Mouse (Mus musculus) kidney, adult 8-10 months (tissue): Measurements from ENCODE around the gene Gabrb1.
A peak's percentile ranks its signal among the peaks of the same experiment; 100 is the strongest.

Experiments used
- DNase-seq, 2 experiments: peaks; one replicate each; pipeline ENCODE4 v3.0.0; 2022

Gabrb1 gene

GRCm38 (mm10) chr5:71830342-71830741, 172.4 kb downstream of the Gabrb1 start:
- no peak for DNase-seq

GRCm38 (mm10) chr5:71842241-71842640, 184.3 kb downstream of the Gabrb1 start:
- DNase-seq: no peak

- DNase-seq: no peak
These were observed 240.3 kb downstream of the Gabrb1 start for GRCm38 (mm10) chr5:71898214-71898613.

- no peak for DNase-seq
These were observed 245.5 kb downstream of the Gabrb1 start for GRCm38 (mm10) chr5:71903399-71903798.

- no peak for DNase-seq
These were observed 256.1 kb downstream of the Gabrb1 start for GRCm38 (mm10) chr5:71914028-71914427.

GRCm38 (mm10) chr5:71915711-71916110, 257.8 kb downstream of the Gabrb1 start:
- DNase-seq: no peak

- DNase-seq: no peak
These were observed 259.3 kb downstream of the Gabrb1 start for GRCm38 (mm10) chr5:71917206-71917605.

- DNase-seq: no peak
These were observed 265.7 kb downstream of the Gabrb1 start for GRCm38 (mm10) chr5:71923636-71924035.

GRCm38 (mm10) chr5:71926336-71926735, 268.4 kb downstream of the Gabrb1 start:
- DNase-seq: no peak

GRCm38 (mm10) chr5:71930036-71930435, 272.1 kb downstream of the Gabrb1 start:
- DNase-seq: no peak

- DNase-seq: no peak
These were observed 293.5 kb downstream of the Gabrb1 start for GRCm38 (mm10) chr5:71951398-71951797.

- DNase-seq: no peak
These were observed 297.3 kb downstream of the Gabrb1 start for GRCm38 (mm10) chr5:71955070-71955685.

- no peak for DNase-seq
These were observed 307.0 kb downstream of the Gabrb1 start for GRCm38 (mm10) chr5:71964876-71965432.

- DNase-seq: no peak
These were observed 307.6 kb downstream of the Gabrb1 start for GRCm38 (mm10) chr5:71965529-71965928.

- DNase-seq: no peak
These were observed 312.4 kb downstream of the Gabrb1 start for GRCm38 (mm10) chr5:71970140-71970800.

- no peak for DNase-seq
These were observed 314.9 kb downstream of the Gabrb1 start for GRCm38 (mm10) chr5:71972831-71973230.

GRCm38 (mm10) chr5:71976133-71976532, 318.2 kb downstream of the Gabrb1 start:
- DNase-seq: no peak

- DNase-seq: peak in 1 of 2 experiments; percentile 2
These were observed 318.7 kb downstream of the Gabrb1 start for GRCm38 (mm10) chr5:71976571-71977061.

GRCm38 (mm10) chr5:71986561-71986960, 328.6 kb downstream of the Gabrb1 start:
- DNase-seq: no peak

- DNase-seq: no peak
These were observed 329.1 kb downstream of the Gabrb1 start for GRCm38 (mm10) chr5:71986983-71987398.

GRCm38 (mm10) chr5:71999466-71999865, 341.6 kb downstream of the Gabrb1 start:
- DNase-seq: peak; percentile 2 to 48

GRCm38 (mm10) chr5:72003811-72004435, 346.0 kb downstream of the Gabrb1 start:
- peak; percentile 47 to 53 for DNase-seq

- no peak for DNase-seq
These were observed 379.0 kb downstream of the Gabrb1 start for GRCm38 (mm10) chr5:72036954-72037353.
